Mouse (Mus musculus): ENCODE results near the gene Ephb4.

Gene Ephb4

GRCm38 (mm10) chr5:137349384-137350204 is at the start of gene Ephb4:
Gene Ephb4, plus strand, starts transcription at chr5:137350109.
- peak; percentile 94 for DNase-seq (ENCODE audit: extremely low spot score, low spot score)

- no peak for DNase-seq (ENCODE audit: extremely low spot score, low spot score)
Measured at GRCm38 (mm10) chr5:137301253-137301652, 48.7 kb upstream of the Ephb4 start.

- no peak for DNase-seq (ENCODE audit: extremely low spot score, low spot score)
Measured at GRCm38 (mm10) chr5:137303609-137304008, 46.3 kb upstream of the Ephb4 start.

- DNase-seq (ENCODE audit: extremely low spot score, low spot score) = no peak
Measured at GRCm38 (mm10) chr5:137304165-137304564, 45.7 kb upstream of the Ephb4 start.

GRCm38 (mm10) chr5:137304816-137305215 is 45.1 kb upstream of the Ephb4 start:
- no peak for DNase-seq (ENCODE audit: extremely low spot score, low spot score)

- DNase-seq (ENCODE audit: extremely low spot score, low spot score) = no peak
Measured at GRCm38 (mm10) chr5:137305822-137306221, 44.1 kb upstream of the Ephb4 start.

GRCm38 (mm10) chr5:137306439-137307005 is 43.4 kb upstream of the Ephb4 start:
- no peak for DNase-seq (ENCODE audit: extremely low spot score, low spot score)

GRCm38 (mm10) chr5:137307071-137307912 is 42.6 kb upstream of the Ephb4 start, which contains the start of gene Srrt:
Gene Srrt, minus strand, starts transcription at chr5:137307674.
- DNase-seq (ENCODE audit: extremely low spot score, low spot score) = peak; percentile 90

GRCm38 (mm10) chr5:137308356-137308755 is 41.6 kb upstream of the Ephb4 start:
- no peak for DNase-seq (ENCODE audit: extremely low spot score, low spot score)

GRCm38 (mm10) chr5:137313466-137314192 is 36.3 kb upstream of the Ephb4 start:
- DNase-seq (ENCODE audit: extremely low spot score, low spot score) = no peak

- DNase-seq (ENCODE audit: extremely low spot score, low spot score) = peak; percentile 94
Measured at GRCm38 (mm10) chr5:137314193-137315083, 35.5 kb upstream of the Ephb4 start, which contains the start of gene Trip6. Gene Trip6, minus strand, starts transcription at chr5:137314404.

GRCm38 (mm10) chr5:137315084-137315903 is 34.6 kb upstream of the Ephb4 start:
- peak; percentile 44 for DNase-seq (ENCODE audit: extremely low spot score, low spot score)

GRCm38 (mm10) chr5:137317361-137317760 is 32.5 kb upstream of the Ephb4 start:
- DNase-seq (ENCODE audit: extremely low spot score, low spot score) = no peak

- DNase-seq (ENCODE audit: extremely low spot score, low spot score) = no peak
Measured at GRCm38 (mm10) chr5:137318570-137318969, 31.3 kb upstream of the Ephb4 start.

- no peak for DNase-seq (ENCODE audit: extremely low spot score, low spot score)
Measured at GRCm38 (mm10) chr5:137320996-137321395, 28.9 kb upstream of the Ephb4 start.

GRCm38 (mm10) chr5:137330910-137331309 is 19.0 kb upstream of the Ephb4 start:
- DNase-seq (ENCODE audit: extremely low spot score, low spot score) = no peak

- DNase-seq (ENCODE audit: extremely low spot score, low spot score) = no peak
Measured at GRCm38 (mm10) chr5:137332857-137333511, 16.9 kb upstream of the Ephb4 start.

- peak; percentile 90 for DNase-seq (ENCODE audit: extremely low spot score, low spot score)
Measured at GRCm38 (mm10) chr5:137333512-137334174, 16.3 kb upstream of the Ephb4 start, which contains the start of gene Slc12a9. Gene Slc12a9, minus strand, starts transcription at chr5:137333597.
